Mouse (Mus musculus) stomach, embryonic 16.5 days (tissue): ENCODE measurements around the gene Tldc1. TPM values are rescaled to one million over a fixed set of nuclear protein-coding genes. Genes with fewer than 3 reads are reported as not detected.

Experiments
- ATAC-seq: fragments of 200-750 bp; cut with Nextera tagmentation; 2 replicates; pipeline ENCODE4 v1.8.0; 2017; ENCODE audit warnings: moderate number of reproducible peaks, moderate TSS enrichment; ENCODE audit not compliant: insufficient read depth, low FRiP score
- H3K27ac ChIP-seq: fragments of 300-500 bp; sonication (generic); 2 replicates; pipeline ENCODE4 v1.5.1; 2014; ENCODE audit warnings: low read length
- H3K27me3 ChIP-seq: fragments of 300-500 bp; sonication (generic); 2 replicates; pipeline ENCODE4 v1.6.1; 2014; ENCODE audit warnings: low read length, control low read depth, mixed read lengths; ENCODE audit not compliant: control insufficient read depth, insufficient read depth
- H3K36me3 ChIP-seq: fragments of 300-500 bp; sonication (generic); 2 replicates; pipeline ENCODE4 v1.6.1; 2014; ENCODE audit warnings: low read length; ENCODE audit not compliant: control insufficient read depth, insufficient read depth
- H3K4me1 ChIP-seq: fragments of 300-500 bp; sonication (generic); 2 replicates; pipeline ENCODE4 v1.6.1; 2014; ENCODE audit warnings: low read length, control low read depth, mixed read lengths; ENCODE audit not compliant: control insufficient read depth, insufficient read depth
- H3K4me2 ChIP-seq: fragments of 300-500 bp; sonication (generic); 2 replicates; pipeline ENCODE4 v1.6.1; 2014; ENCODE audit warnings: low read depth, low read length, mixed read lengths
- H3K4me3 ChIP-seq: fragments of 300-500 bp; sonication (generic); replicated peaks from 2 replicates; pipeline ENCODE4 v1.5.1; 2014; ENCODE audit warnings: mild to moderate bottlenecking, low read length
- H3K9ac ChIP-seq: fragments of 300-500 bp; sonication (generic); 2 replicates; pipeline ENCODE4 v1.6.1; 2014; ENCODE audit warnings: low read length
- H3K9me3 ChIP-seq: fragments of 300-500 bp; sonication (generic); replicated peaks from 2 replicates; pipeline ENCODE4 v1.6.1; 2016; ENCODE audit warnings: low read length, control low read depth; ENCODE audit not compliant: control insufficient read depth
- WGBS: fragments of 180-500 bp; shearing (Covaris S2); extraction: QIAGEN DNeasy Blood & Tissue Kit; methylation state at CpG from one replicate; pipeline ENCODE4 v1.1.7; 2014; 5-methylcytosine and 5-hydroxymethylcytosine counted together
- polyA plus RNA-seq: library from polyadenylated mRNA; unstranded; fragments of >200 nt; fragmentation: Nextera tagmentation; extraction: Ambion mirVana; gene quantifications from 2 replicates; pipeline ENCODE4 v1.2.1, GENCODE M21; 2015

The Tldc1 gene
- polyA plus RNA-seq, 1 experiment from 2014 or later, result 14.5 TPM

DNA sequence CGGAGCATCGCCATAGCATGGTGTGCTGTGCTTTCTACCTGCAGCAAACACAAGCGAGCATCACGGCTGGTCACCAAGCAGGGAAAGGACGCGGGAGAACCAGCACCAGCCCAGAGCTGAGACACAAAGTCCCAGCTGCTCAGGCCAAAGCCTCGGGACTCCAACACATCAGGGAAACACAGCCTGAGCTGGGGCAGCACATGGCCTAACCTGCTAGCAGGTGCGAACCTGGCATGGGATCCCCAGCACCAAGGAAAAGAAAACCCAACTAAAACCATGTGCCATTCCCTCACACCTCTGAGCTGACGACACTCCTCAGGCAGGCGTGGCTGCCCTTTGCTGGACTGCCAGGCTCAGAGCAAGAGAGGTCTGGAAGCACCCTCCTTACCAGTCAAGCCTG lies 12.9 kb downstream of the Tldc1 start:
- peaks cover 5% of the 10 kb centered on the region for H3K4me1 ChIP-seq
- peaks cover 5% of the 10 kb centered on the region for H3K36me3 ChIP-seq
- no peak for ATAC-seq
- H3K9me3 ChIP-seq, result no peaks in the 10 kb centered on the region
- H3K4me3 ChIP-seq, result no peak overlapping the region
- no peak overlapping the region for H3K4me2 ChIP-seq
- H3K27ac ChIP-seq, result no peak overlapping the region
- WGBS, result 86% methylated on average over 10 of the region's 10 CpGs
- H3K27me3 ChIP-seq, result no peaks in the 10 kb centered on the region
- H3K9ac ChIP-seq, result no peak overlapping the region

GRCm38 (mm10) chr8:119762226-119763220 lies 15.7 kb downstream of the Tldc1 start:
- ATAC-seq, result no peak
- Histone ChIP-seq H3K9ac (no peak overlapping the region), H3K4me3 (no peak overlapping the region), H3K36me3 (peaks cover 5% of the 10 kb centered on the region), H3K27me3 (no peaks in the 10 kb centered on the region), H3K4me1 (peaks cover 5% of the 10 kb centered on the region), H3K4me2 (no peak overlapping the region), H3K27ac (no peak overlapping the region), H3K9me3 (no peaks in the 10 kb centered on the region)
- 84% methylated on average over 21 of the region's 21 CpGs for WGBS

GRCm38 (mm10) chr8:119761692-119762091 lies 16.5 kb downstream of the Tldc1 start:
- no peaks in the 10 kb centered on the region for H3K27me3 ChIP-seq
- no peak overlapping the region for H3K27ac ChIP-seq
- H3K36me3 ChIP-seq, result peaks cover 2% of the 10 kb centered on the region
- H3K4me2 ChIP-seq, result no peak overlapping the region
- 89% methylated on average over 11 of the region's 11 CpGs for WGBS
- no peak overlapping the region for H3K9ac ChIP-seq
- no peaks in the 10 kb centered on the region for H3K9me3 ChIP-seq
- H3K4me1 ChIP-seq, result peaks cover 6% of the 10 kb centered on the region
- no peak overlapping the region for H3K4me3 ChIP-seq
- no peak for ATAC-seq

DNA sequence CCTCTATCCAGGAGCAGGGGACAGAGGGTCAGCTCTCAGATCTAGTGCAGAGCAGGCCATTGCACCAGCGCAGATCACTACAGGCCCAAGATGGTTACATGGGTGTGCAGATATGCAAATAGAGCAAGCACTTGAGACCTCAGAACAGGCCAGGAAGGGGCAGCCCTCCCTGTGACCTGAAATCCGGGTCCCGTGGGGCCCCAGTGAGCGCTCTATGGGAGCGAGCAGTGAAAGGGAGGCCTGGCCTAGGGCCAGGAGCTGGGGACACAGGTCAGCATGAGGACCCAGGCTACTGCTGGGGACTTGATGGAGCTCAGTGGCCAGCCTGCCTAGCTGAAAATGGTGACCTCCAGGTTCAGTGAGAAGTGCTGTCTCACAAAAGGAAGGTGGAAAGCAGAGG lies 21.7 kb downstream of the Tldc1 start:
- H3K9ac ChIP-seq, result no peak overlapping the region
- 56% methylated on average over 5 of the region's 5 CpGs for WGBS
- no peak overlapping the region for H3K4me3 ChIP-seq
- no peak overlapping the region for H3K4me2 ChIP-seq
- H3K9me3 ChIP-seq, result no peaks in the 10 kb centered on the region
- H3K4me1 ChIP-seq, result peaks cover 15% of the 10 kb centered on the region
- no peaks in the 10 kb centered on the region for H3K27me3 ChIP-seq
- H3K36me3 ChIP-seq, result no peaks in the 10 kb centered on the region
- no peak for ATAC-seq
- no peak overlapping the region for H3K27ac ChIP-seq

DNA sequence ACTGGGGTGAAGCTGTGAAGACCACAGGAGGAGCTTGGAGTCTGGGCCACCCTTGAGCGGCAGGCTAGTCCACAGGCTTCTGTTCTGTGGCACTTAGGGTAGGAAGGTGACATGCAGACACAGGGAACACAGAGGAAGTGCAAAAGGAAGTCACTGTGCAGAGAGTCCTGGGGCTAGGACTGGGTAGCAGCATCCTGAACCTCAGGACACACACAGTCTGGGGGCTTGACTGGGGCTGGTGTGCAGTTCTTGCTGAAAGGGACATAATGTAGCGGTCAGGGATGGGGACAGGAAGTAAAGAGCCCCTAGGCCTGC lies 22.1 kb downstream of the Tldc1 start:
- WGBS, result 61% methylated on average over 2 of the region's 2 CpGs
- peaks cover 15% of the 10 kb centered on the region for H3K4me1 ChIP-seq
- peak overlapping the region; percentile 34 for H3K4me3 ChIP-seq
- H3K27ac ChIP-seq, result no peak overlapping the region
- peak overlapping the region; percentile 37; the same call in 1 of the 2 replicates for H3K9ac ChIP-seq
- H3K27me3 ChIP-seq, result no peaks in the 10 kb centered on the region
- ATAC-seq, result no peak
- no peaks in the 10 kb centered on the region for H3K9me3 ChIP-seq
- H3K36me3 ChIP-seq, result no peaks in the 10 kb centered on the region
- H3K4me2 ChIP-seq, result peak overlapping the region; percentile 48

- 20% methylated on average over 28 of the region's 28 CpGs for WGBS
- Histone ChIP-seq H3K9me3 (no peaks in the 10 kb centered on the region), H3K4me2 (peak overlapping the region; percentile 48), H3K9ac (peak overlapping the region; percentile 37; the same call in 1 of the 2 replicates), H3K27me3 (no peaks in the 10 kb centered on the region), H3K4me3 (peak overlapping the region; percentile 34), H3K36me3 (no peaks in the 10 kb centered on the region), H3K27ac (no peak overlapping the region), H3K4me1 (peaks cover 15% of the 10 kb centered on the region)
- peak; percentile 65; the same call in 1 of the 2 replicates for ATAC-seq
Observed at GRCm38 (mm10) chr8:119755238-119756146, 22.7 kb downstream of the Tldc1 start.

DNA sequence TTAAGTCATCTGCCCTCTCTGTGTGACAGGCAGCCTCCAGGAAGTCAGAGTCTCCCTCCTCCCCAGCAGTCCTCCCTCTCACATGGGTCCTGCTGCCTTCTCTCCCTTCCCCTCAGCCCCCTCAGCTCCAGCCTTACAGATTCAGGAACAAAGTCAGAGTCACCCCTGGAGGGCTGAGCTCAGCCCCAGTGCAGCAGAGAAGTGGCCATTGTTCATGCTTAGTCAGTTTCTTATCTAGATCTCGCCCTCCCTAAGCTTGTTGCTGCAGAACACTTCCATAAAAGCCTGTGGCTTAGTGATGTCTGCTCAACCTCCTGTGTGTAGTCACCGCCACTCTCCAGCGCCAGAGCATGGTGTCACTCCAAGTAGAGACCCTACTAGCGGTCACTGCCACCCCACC lies 33.6 kb downstream of the Tldc1 start:
- H3K27me3 ChIP-seq, result no peaks in the 10 kb centered on the region
- H3K9me3 ChIP-seq, result no peaks in the 10 kb centered on the region
- H3K4me2 ChIP-seq, result no peak overlapping the region
- no peak overlapping the region; the same call in 1 of the 2 replicates for H3K27ac ChIP-seq
- no peak overlapping the region for H3K9ac ChIP-seq
- peaks cover 16% of the 10 kb centered on the region for H3K4me1 ChIP-seq
- WGBS, result 66% methylated on average over 4 of the region's 4 CpGs
- H3K36me3 ChIP-seq, result no peaks in the 10 kb centered on the region
- H3K4me3 ChIP-seq, result no peak overlapping the region
- no peak for ATAC-seq

GRCm38 (mm10) chr8:119743291-119744026 lies 34.8 kb downstream of the Tldc1 start:
- 40% methylated on average over 13 of the region's 13 CpGs for WGBS
- no peak overlapping the region for H3K4me3 ChIP-seq
- no peaks in the 10 kb centered on the region for H3K9me3 ChIP-seq
- H3K4me2 ChIP-seq, result no peak overlapping the region
- H3K9ac ChIP-seq, result no peak overlapping the region
- H3K27ac ChIP-seq, result peak overlapping the region; percentile 66
- peaks cover 16% of the 10 kb centered on the region for H3K4me1 ChIP-seq
- H3K36me3 ChIP-seq, result no peaks in the 10 kb centered on the region
- 0 out of 2 replicates have a peak, but pooled peaks have one; percentile 5 for ATAC-seq
- no peaks in the 10 kb centered on the region for H3K27me3 ChIP-seq
